Mouse (Mus musculus): Measurements from ENCODE around the gene Gm5294.

DNA sequence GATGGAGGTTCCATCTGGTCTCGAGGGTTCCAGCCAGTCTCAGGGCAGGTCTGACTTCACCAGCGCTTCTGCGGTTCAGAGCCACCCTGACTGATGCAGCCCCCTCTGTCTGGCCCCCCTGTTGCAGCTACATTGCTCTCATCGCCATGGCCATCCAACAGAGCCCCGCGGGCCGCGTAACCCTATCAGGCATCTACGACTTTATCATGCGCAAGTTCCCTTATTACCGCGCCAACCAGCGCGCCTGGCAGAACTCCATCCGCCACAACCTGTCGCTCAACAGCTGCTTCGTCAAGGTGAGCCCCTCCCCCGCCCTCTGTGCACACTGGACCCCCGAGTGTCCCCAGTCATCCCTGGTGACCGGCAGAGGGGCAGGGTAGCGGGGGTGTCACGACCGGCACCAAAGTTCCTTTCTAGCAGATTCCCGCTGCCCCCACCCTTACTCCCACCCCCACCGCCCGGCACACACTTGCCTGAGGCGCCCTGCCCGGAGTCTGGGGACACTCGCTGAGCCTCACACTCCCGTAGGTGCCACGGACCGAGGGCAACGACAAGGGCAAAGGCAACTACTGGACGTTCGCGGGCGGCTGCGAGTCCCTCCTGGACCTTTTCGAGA is 945 bp downstream of the Gm5294 start:
- TF ChIP-seq CTCF (conservative IDR thresholded peaks at IDR 0.05; ENCODE audit: insufficient read depth, insufficient read length, low read depth, low read length) (no peak), POLR2A (IDR thresholded peaks at IDR 0.05; ENCODE audit: low read depth, low read length) (no peak)
